Mouse (Mus musculus) neural tube, embryonic 11.5 days (tissue): ENCODE data around the gene Emsy. TPM values are rescaled to one million over a fixed set of nuclear protein-coding genes. Genes with fewer than 3 reads are reported as not detected.

Experiments used
- ATAC-seq: fragments of 200-750 bp; cut with Nextera tagmentation; 2 replicates; pipeline ENCODE4 v1.8.0; 2017; ENCODE audit warnings: moderate number of reproducible peaks, mild to moderate bottlenecking, moderate TSS enrichment, moderate library complexity; ENCODE audit not compliant: insufficient read depth, low FRiP score, low TSS enrichment
- DNase-seq: peaks from one replicate; pipeline ENCODE4 v3.0.0-alpha.2; 2015; ENCODE audit warnings: low spot score
- H3K27ac ChIP-seq: fragments of 300-500 bp; sonication (generic); 2 replicates; pipeline ENCODE4 v1.5.1; 2014; ENCODE audit warnings: low read depth, mild to moderate bottlenecking, low read length
- H3K27me3 ChIP-seq: fragments of 300-500 bp; sonication (generic); 2 replicates; pipeline ENCODE4 v1.6.1; 2014; ENCODE audit warnings: mild to moderate bottlenecking, low read length, mixed read lengths; ENCODE audit not compliant: control insufficient read depth, insufficient read depth
- H3K36me3 ChIP-seq: fragments of 300-500 bp; sonication (generic); 2 replicates; pipeline ENCODE4 v1.6.1; 2014; ENCODE audit warnings: mild to moderate bottlenecking, low read length, moderate library complexity, mixed read lengths; ENCODE audit not compliant: control insufficient read depth, insufficient read depth
- H3K4me1 ChIP-seq: fragments of 300-500 bp; sonication (generic); 2 replicates; pipeline ENCODE4 v1.6.1; 2014; ENCODE audit warnings: low read length, mixed read lengths; ENCODE audit not compliant: control insufficient read depth, insufficient read depth
- H3K4me2 ChIP-seq: fragments of 300-500 bp; sonication (generic); 2 replicates; pipeline ENCODE4 v1.6.1; 2014; ENCODE audit warnings: low read depth, mild to moderate bottlenecking, moderate library complexity
- H3K4me3 ChIP-seq: fragments of 300-500 bp; sonication (generic); 2 replicates; pipeline ENCODE4 v1.5.1; 2014; ENCODE audit warnings: low read depth, low read length
- H3K9ac ChIP-seq: fragments of 300-500 bp; sonication (generic); 2 replicates; pipeline ENCODE4 v1.6.1; 2014; ENCODE audit warnings: mild to moderate bottlenecking, low read length
- H3K9me3 ChIP-seq: fragments of 300-500 bp; sonication (generic); 2 replicates; pipeline ENCODE4 v1.6.1; 2016; ENCODE audit warnings: low read length; ENCODE audit not compliant: control insufficient read depth
- WGBS: fragments of 180-500 bp; shearing (Covaris S2); extraction: QIAGEN DNeasy Blood & Tissue Kit; methylation state at CpG from one replicate; pipeline ENCODE4 v1.1.7; 2014; 5-methylcytosine and 5-hydroxymethylcytosine counted together
- polyA plus RNA-seq: library from polyadenylated mRNA; unstranded; fragments of >200 nt; fragmentation: Nextera tagmentation; extraction: Ambion mirVana; gene quantifications from 2 replicates; pipeline ENCODE4 v1.2.1, GENCODE M21; 2014

Gene Emsy
- polyA plus RNA-seq, 1 experiment from 2014 or later: 63.7 TPM

DNA sequence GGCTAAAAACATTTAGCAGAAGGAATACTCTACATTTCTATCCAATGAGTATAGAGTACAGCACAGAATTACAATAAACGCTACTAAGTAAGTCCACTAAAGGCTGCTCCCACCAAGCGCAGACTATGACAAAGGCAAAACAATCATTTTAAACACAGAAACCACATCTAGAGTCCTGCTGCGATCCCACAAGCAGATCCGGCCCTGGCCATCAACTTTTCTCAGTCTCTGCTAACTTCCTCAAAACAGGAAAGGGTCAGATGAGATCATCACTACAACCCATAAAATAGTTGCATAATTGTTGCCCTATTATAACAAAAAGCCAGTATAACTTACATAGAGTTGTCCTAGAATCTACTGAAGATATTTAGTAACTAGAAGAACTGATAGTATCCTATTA, 54.9 kb downstream of the Emsy start:
- Histone ChIP-seq H3K36me3 (peaks cover 2% of the 10 kb centered on the region), H3K4me1 (no peaks in the 10 kb centered on the region), H3K4me2 (no peak overlapping the region), H3K4me3 (no peak overlapping the region), H3K9ac (no peak overlapping the region), H3K27ac (no peak overlapping the region), H3K27me3 (no peaks in the 10 kb centered on the region), H3K9me3 (no peaks in the 10 kb centered on the region)
- ATAC-seq (no peak), DNase-seq (no peak)
- WGBS: 91% methylated on average over 4 of the region's 4 CpGs

DNA sequence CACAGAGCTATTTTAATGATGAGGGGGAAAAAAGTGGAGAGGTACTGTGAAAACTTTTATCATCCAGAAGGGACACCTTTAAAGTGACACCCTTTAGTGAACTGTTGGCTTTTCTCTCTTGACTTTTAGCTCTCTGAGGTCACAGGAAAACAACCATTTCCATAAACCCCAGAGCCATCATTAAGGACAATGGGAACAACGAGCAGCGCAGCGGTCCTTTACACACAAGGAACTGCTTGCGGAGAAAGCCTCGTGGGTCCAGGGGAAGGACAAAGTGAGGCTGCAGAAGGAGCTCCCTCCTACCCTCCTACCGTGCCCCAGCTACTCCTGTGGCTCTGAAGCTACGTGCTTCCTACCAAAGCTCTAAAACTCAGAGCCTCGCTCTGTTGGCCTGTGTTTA, 59.2 kb downstream of the Emsy start:
- Histone ChIP-seq H3K27me3 (no peaks in the 10 kb centered on the region), H3K27ac (no peak overlapping the region), H3K9ac (no peak overlapping the region), H3K4me1 (no peaks in the 10 kb centered on the region), H3K4me3 (no peak overlapping the region), H3K4me2 (no peak overlapping the region), H3K36me3 (peaks cover 6% of the 10 kb centered on the region), H3K9me3 (no peaks in the 10 kb centered on the region)
- ATAC-seq: no peak
- WGBS: 61% methylated on average over 8 of the region's 8 CpGs
- no peak for DNase-seq

- no peak overlapping the region for H3K9ac ChIP-seq
- H3K4me3 ChIP-seq: no peak overlapping the region
- WGBS: 95% methylated on average over 4 of the region's 4 CpGs
- H3K27me3 ChIP-seq: no peaks in the 10 kb centered on the region
- H3K27ac ChIP-seq: no peak overlapping the region
- H3K36me3 ChIP-seq: peaks cover 6% of the 10 kb centered on the region
- no peak overlapping the region for H3K4me2 ChIP-seq
- no peaks in the 10 kb centered on the region for H3K4me1 ChIP-seq
- DNase-seq: no peak
- no peaks in the 10 kb centered on the region for H3K9me3 ChIP-seq
- no peak for ATAC-seq
Observed at GRCm38 (mm10) chr7:98594731-98595130, 61.9 kb downstream of the Emsy start.

GRCm38 (mm10) chr7:98593276-98593675, 63.3 kb downstream of the Emsy start:
- H3K9me3 ChIP-seq: no peaks in the 10 kb centered on the region
- peaks cover 6% of the 10 kb centered on the region for H3K36me3 ChIP-seq
- no peaks in the 10 kb centered on the region for H3K27me3 ChIP-seq
- no peak for ATAC-seq
- H3K27ac ChIP-seq: no peak overlapping the region
- H3K4me2 ChIP-seq: no peak overlapping the region
- DNase-seq: no peak
- no peak overlapping the region for H3K4me3 ChIP-seq
- no peak overlapping the region for H3K9ac ChIP-seq
- no peaks in the 10 kb centered on the region for H3K4me1 ChIP-seq
- 84% methylated on average over 6 of the region's 6 CpGs for WGBS

DNA sequence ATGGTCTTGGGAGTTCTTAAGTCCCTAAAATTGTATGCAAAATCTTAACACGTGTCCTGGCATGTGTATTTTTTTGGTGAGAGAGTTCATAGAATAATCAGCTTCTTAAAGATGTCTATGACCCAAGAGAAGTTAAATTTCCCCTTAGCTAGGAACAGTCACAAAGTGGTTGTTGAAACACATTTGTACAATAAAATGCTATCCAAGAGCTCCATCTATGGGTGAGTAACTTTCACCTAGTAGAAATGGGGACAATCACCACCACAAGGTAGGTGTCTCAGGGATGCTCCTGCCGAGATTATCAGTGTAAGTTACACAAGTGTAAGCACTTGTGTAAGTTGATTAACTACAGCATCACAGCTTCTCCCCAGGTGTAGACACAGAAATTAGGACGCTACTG, 67.6 kb downstream of the Emsy start:
- 79% methylated on average over 3 of the region's 3 CpGs for WGBS
- Histone ChIP-seq H3K4me2 (no peak overlapping the region), H3K4me1 (no peaks in the 10 kb centered on the region), H3K9ac (no peak overlapping the region), H3K36me3 (no peaks in the 10 kb centered on the region), H3K9me3 (no peaks in the 10 kb centered on the region), H3K27ac (no peak overlapping the region), H3K27me3 (no peaks in the 10 kb centered on the region), H3K4me3 (no peak overlapping the region)
- ATAC-seq (no peak), DNase-seq (no peak)

DNA sequence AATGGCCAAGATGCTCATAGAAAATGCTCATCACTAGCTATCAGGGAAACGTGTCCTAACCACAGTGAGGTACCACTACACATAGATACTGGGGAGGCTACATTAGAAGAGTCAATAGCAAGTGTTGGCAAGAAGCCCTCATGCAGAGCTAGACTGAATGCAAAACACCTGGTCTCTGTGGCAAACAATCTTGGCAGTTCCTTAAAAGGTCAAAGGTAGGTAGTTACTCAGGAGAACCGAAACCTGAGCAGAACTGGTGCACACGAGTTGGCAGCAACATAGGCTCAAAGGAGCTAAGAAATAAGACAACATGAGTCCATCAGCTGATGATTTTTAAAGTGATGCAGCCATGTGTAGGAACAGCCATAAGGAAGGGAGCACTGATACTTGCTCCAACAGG, 70.3 kb downstream of the Emsy start:
- no peaks in the 10 kb centered on the region for H3K4me1 ChIP-seq
- no peak overlapping the region for H3K27ac ChIP-seq
- no peak overlapping the region for H3K4me2 ChIP-seq
- no peaks in the 10 kb centered on the region for H3K27me3 ChIP-seq
- H3K36me3 ChIP-seq: no peaks in the 10 kb centered on the region
- no peak overlapping the region for H3K9ac ChIP-seq
- H3K9me3 ChIP-seq: no peaks in the 10 kb centered on the region
- no peak for DNase-seq
- 81% methylated on average over 3 of the region's 3 CpGs for WGBS
- no peak overlapping the region for H3K4me3 ChIP-seq
- ATAC-seq: no peak

DNA sequence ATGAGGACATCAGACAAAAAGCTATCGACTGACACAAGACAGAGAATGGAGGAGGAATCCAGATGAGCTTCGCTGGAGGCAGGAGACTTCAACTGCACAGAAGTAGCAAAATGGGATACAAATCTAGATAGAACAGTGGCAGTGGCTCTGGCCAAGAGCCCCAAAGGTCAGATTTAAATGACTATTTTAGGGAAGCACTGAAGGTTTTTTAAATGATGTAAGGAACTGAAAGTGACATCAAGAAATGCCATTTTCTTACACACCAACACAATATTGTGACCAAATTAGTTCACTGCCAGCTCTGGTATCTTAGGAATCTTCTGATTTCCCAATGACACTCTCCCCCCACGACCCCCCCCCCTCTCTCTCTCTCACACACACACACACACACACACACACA, 72.0 kb downstream of the Emsy start:
- no peak overlapping the region for H3K4me3 ChIP-seq
- no peak for ATAC-seq
- no peaks in the 10 kb centered on the region for H3K27me3 ChIP-seq
- 89% methylated on average over 2 of the region's 3 CpGs for WGBS
- H3K4me2 ChIP-seq: no peak overlapping the region
- no peaks in the 10 kb centered on the region for H3K9me3 ChIP-seq
- H3K4me1 ChIP-seq: no peaks in the 10 kb centered on the region
- H3K27ac ChIP-seq: no peak overlapping the region
- DNase-seq: no peak
- no peak overlapping the region for H3K9ac ChIP-seq
- no peaks in the 10 kb centered on the region for H3K36me3 ChIP-seq

DNA sequence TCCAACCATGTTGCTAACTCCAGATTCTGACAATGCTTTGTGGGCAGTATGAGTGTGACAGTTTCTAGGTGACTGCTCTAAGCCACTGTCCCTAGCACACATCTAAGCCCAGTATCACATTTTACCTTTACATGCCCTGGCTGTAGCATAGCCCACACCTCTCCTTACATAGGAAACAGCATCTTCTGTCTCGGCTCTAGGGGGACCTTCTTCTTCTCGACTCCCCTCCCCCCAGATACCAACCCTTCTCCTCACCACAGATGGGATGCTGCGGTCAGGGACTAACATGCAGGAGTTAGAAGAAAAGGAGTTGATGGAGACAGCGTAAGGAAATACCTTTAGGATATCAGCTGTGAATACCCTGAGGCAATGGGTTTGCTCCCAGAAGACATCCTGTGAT, 75.3 kb downstream of the Emsy start:
- WGBS: 82% methylated on average over 4 of the region's 4 CpGs
- Histone ChIP-seq H3K9me3 (no peaks in the 10 kb centered on the region), H3K9ac (no peak overlapping the region), H3K36me3 (no peaks in the 10 kb centered on the region), H3K4me2 (no peak overlapping the region), H3K27ac (no peak overlapping the region), H3K4me3 (no peak overlapping the region), H3K4me1 (no peaks in the 10 kb centered on the region), H3K27me3 (no peaks in the 10 kb centered on the region)
- DNase-seq: no peak
- ATAC-seq: no peak

DNA sequence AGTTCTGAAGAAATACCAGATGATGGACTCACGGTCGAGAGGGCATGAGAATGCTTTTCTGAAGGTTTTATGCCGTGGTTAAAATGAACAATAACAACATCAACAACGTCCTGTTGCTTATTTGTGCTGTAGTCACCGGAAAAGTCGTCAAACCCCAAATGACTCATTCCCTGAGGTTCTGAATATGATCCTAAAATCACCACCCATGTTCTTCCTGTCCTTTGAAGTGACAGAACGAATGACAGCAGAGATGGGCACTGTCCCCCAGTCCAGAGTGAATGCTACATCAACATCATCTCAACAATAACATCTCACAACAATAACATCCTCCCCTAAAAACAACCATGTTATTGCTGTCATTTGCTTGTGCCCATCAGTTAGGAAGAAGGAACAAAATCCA, 76.1 kb downstream of the Emsy start:
- Histone ChIP-seq H3K4me2 (no peak overlapping the region), H3K9ac (no peak overlapping the region), H3K4me3 (no peak overlapping the region), H3K36me3 (no peaks in the 10 kb centered on the region), H3K4me1 (no peaks in the 10 kb centered on the region), H3K9me3 (no peaks in the 10 kb centered on the region), H3K27ac (no peak overlapping the region), H3K27me3 (no peaks in the 10 kb centered on the region)
- 78% methylated on average over 7 of the region's 7 CpGs for WGBS
- DNase-seq (no peak), ATAC-seq (no peak)
